Mouse (Mus musculus) small intestine, adult 2 months (tissue): Measurements from ENCODE around the gene Patz1.

ENCODE experiments used
- CTCF ChIP-seq: fragments of 200-500 bp; IDR thresholded peaks from 2 replicates; pipeline ENCODE4 v1.5.1; 2012; ENCODE audit warnings: low read depth, mild to moderate bottlenecking, control low read depth, inconsistent platforms, low read length, moderate library complexity, mixed read lengths; ENCODE audit not compliant: insufficient replicate concordance, insufficient read length; ENCODE audit errors: extremely low read depth
- POLR2A ChIP-seq: fragments of 200-500 bp; IDR thresholded peaks from 2 replicates; pipeline ENCODE4 v1.6.1; 2012; ENCODE audit warnings: low read depth, mild to moderate bottlenecking, control low read depth, inconsistent platforms, low read length, moderate library complexity

- no peak for TF ChIP-seq CTCF
- no peak for TF ChIP-seq POLR2A
These were observed 39.6 kb downstream of the Patz1 start for GRCm38 (mm10) chr11:3328271-3328670.
